Mouse (Mus musculus) left cerebral cortex, adult 2 months (tissue): ENCODE measurements around the gene Heatr5a. TPM values are rescaled to one million over a fixed set of nuclear protein-coding genes. Genes with fewer than 3 reads are reported as not detected.

Experiments used
- DNase-seq, 2 experiments: peaks; one replicate each; pipeline ENCODE4 v3.0.0; 2021 to 2022; ENCODE audit warnings: low spot score in 2 of 2, mixed read lengths in 1 of 2; ENCODE audit errors: extremely low spot score in 1 of 2
- H3K27ac ChIP-seq: fragments of 200-600 bp; 2 replicates; pipeline ENCODE4 v1.8.1; 2022
- H3K4me3 ChIP-seq: fragments of 200-600 bp; 2 replicates; pipeline ENCODE4 v1.8.1; 2022
- CTCF ChIP-seq: fragments of 200-600 bp; IDR thresholded peaks from 2 replicates; pipeline ENCODE4 v1.8.1; 2022; ENCODE audit warnings: antibody characterized with exemption, mild to moderate bottlenecking, moderate library complexity
- intact Hi-C: fragments of 180-260 bp; cut with DNase I; formaldehyde crosslinking; loops from one replicate; pipeline ENCODE4 v1.15.1; 2025
- total RNA-seq, 2 experiments: library from RNA; stranded (reverse); gene quantifications; 2 replicates each; pipeline ENCODE4 v1.2.3; 2021

The Heatr5a gene
- total RNA-seq, 2 experiments from 2014 or later = 7.5 to 8.9 TPM

DNA sequence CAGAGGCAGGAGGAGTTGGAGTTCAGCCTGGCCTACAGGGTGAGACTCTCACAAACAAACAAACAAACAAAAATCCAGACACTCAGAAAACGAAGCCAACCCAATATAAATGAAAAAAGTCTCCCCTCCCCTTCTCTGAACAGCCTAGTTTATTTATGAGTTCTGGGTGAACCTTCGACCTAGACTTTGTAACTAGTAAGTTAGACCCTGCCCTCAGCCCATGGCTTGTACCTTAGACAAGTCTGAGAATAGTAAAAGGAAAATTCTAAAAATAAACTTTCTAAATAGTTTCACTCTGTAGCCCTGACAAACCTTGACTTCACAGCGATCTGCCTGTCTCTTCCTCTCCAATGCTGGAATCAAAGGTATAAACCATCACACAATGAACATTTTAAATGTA, 101.6 kb downstream of the Heatr5a start:
- no peak for TF ChIP-seq CTCF
- DNase-seq = no peak
- no peak overlapping the region for H3K4me3 ChIP-seq
- no peak overlapping the region for H3K27ac ChIP-seq
- intact Hi-C loops = no loop called here

DNA sequence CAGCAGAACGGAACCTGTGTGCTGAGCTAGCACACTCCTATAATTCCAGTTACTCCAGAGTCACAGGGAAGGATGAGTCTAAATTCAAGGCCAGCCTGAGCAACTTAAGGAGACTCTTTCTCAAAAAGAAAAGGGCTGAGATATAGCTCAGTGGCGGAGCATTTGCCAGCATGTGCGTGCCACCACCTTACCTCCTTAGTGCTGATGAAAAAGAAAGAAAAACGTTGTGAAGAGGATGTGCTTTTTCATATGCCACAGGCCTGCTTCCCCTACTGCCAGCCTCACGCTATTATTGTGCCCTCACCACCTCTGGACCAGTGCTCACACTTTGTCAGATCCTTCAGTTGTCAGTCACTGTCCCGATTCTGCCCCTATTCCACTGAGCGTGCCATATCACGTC, 104.0 kb downstream of the Heatr5a start:
- no peak for TF ChIP-seq CTCF
- Histone ChIP-seq H3K4me3 (no peak overlapping the region), H3K27ac (no peak overlapping the region)
- intact Hi-C loops = no loop called here
- no peak for DNase-seq

- intact Hi-C loops = no loop called here
- DNase-seq = no peak
- TF ChIP-seq CTCF = no peak
- H3K27ac ChIP-seq = peak overlapping the region; percentile 44
- H3K4me3 ChIP-seq = no peak overlapping the region
These were observed 104.8 kb downstream of the Heatr5a start for GRCm38 (mm10) chr12:51866226-51866910.

GRCm38 (mm10) chr12:51865790-51866179, 105.3 kb downstream of the Heatr5a start:
- no peak for DNase-seq
- no peak overlapping the region for H3K4me3 ChIP-seq
- no peak for TF ChIP-seq CTCF
- H3K27ac ChIP-seq = peak overlapping the region; percentile 75
- intact Hi-C loops = no loop called here

DNA sequence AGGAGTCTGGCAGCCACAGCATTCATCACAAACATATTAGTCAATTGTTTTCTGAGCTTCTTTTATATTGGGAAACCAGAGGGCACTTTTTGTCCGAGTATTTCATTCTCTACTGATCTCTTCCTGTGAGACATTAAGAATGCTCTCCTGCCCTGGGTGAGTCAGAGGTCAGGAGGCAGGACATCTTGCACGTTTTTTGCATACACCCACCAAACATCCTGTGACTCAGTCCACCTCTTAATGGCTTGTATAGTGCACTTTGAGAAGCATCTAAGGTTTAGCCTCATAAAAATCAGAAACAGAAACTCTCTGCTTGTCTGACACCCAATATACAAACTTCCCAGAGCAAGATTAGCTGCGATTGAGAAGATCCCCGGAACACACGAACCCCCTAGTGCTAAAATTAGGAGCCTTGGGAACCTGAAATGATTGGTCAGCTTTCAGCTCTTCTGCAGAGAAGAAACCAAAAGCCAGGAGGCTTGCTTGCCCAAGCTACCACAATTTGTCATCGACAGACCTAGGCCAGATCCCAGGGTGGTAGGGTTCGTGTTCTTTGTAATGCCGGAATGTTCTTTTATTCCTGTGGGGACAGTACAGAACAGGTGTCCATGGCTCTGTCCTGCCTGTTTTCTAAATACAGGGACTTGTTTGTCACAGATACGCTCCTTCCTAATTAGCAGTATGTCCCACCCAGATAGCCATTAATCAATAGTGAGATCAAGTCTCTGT, 105.9 kb downstream of the Heatr5a start:
- Histone ChIP-seq H3K27ac (peak overlapping the region; percentile 75), H3K4me3 (no peak overlapping the region)
- no peak for DNase-seq
- intact Hi-C loops = no loop called here
- no peak for TF ChIP-seq CTCF

GRCm38 (mm10) chr12:51863116-51864002, 107.8 kb downstream of the Heatr5a start:
- TF ChIP-seq CTCF = no peak
- intact Hi-C loops = no loop called here

DNA sequence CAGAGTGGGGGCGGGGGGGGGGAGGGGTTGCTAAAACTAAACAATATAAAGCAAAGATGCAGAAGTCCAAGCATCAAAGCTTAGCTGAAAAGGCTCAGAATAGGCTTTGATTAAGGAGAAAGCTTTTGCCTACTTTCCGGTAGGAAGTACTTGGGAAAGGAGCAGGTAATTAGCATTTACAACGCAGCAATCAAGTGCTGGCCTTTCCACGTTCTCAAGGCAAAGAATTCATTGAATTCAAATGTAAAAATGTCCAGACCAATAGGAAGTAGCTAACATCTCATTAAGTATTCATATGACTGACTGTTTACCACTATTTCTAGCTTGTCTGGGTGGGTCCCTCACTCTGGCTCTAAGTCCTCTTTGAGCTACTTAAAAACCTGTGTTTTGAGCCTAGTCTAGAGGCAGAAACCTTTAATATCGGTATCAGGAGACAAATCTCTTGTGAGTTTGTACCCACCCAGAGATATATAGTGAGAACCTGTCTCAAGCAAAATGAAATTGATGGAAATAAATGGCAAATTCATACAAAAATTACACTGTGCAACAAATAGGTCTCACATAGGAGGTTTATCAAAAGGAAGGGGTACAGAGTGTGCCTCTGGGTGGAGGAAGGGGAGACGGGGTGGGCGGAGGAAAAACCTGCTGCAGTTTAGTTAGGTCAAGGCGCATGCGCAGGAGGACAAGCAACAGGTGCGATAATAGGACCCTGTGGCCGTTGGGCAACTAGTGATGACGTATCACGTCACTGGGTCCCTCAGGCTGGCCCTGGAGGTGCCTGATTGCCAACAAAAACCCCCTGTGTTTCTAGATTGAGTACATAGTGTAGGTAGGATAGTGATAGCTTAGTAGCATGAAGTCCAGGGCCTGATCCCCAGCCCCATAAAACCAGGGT, 112.7 kb downstream of the Heatr5a start:
- Histone ChIP-seq H3K4me3 (no peak overlapping the region), H3K27ac (no peak overlapping the region)
- TF ChIP-seq CTCF = no peak
- intact Hi-C loops = no loop called here
- no peak for DNase-seq

More at GRCm38 (mm10) chr12:51863116-51864002, 107.8 kb downstream of the Heatr5a start:
- Histone ChIP-seq H3K27ac (no peak overlapping the region), H3K4me3 (no peak overlapping the region)
- DNase-seq = no peak

- no peak for TF ChIP-seq CTCF
- intact Hi-C loops = no loop called here
- no peak for DNase-seq
- no peak overlapping the region for H3K27ac ChIP-seq
- H3K4me3 ChIP-seq = no peak overlapping the region
These were observed 114.3 kb downstream of the Heatr5a start for GRCm38 (mm10) chr12:51856768-51857295.

DNA sequence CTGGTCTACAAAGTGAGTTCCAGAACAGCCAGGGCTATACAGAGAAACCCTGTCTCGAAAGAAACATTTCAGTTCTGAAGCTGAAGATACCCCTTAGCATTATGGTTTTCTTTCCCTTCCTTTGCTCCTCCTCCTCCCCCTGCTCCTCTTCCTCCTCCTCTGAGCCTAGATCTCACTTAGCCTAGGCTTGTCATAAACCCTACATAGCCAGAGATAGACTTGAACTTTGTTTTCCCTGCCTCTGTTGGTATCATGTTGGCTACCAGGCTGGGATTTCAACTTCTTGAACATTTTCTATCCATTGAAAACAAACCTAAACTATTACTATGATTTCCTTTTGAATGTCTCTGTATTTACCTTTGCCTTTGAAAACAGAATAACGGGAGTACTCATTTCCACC, 115.2 kb downstream of the Heatr5a start:
- DNase-seq = no peak
- intact Hi-C loops = no loop called here
- H3K4me3 ChIP-seq = no peak overlapping the region
- no peak overlapping the region for H3K27ac ChIP-seq
- no peak for TF ChIP-seq CTCF

DNA sequence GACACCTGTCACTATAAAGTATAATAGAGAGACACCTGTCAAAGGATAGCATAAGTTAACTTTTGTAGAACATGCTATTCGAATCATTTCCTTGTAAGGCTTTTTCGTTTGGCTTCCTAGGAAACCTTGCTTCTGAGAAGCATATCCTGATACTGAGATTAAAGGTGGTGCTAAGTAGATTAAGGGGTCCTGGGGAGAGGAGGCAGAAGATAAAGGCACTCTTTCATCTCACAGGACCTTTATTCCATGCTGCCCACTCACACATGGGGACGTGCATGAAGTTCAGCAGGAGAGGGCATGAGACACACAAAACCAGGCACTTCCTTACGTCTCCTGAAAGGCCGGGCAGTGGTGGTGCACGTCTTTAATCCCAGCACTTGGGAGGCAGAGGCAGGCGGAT, 115.7 kb downstream of the Heatr5a start:
- Histone ChIP-seq H3K4me3 (no peak overlapping the region), H3K27ac (no peak overlapping the region)
- TF ChIP-seq CTCF = no peak
- no peak for DNase-seq
- intact Hi-C loops = no loop called here

DNA sequence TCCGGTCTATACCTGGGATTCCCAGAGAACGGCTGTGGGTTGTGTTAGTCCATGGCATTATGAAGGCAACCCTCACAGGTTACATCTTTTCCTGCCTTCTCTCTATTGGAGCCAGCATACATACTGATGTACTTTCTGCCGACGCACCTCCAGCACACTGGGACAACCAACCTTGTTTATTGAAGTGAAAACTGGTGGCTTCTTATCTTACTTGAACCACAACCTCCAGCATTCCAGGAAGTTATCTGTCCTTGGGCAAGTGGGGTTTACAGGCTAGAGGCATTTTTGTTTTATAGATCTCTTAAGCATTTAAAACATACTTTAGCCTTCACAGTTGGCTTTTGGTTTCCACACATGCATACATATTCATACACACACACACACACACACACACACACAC, 119.5 kb downstream of the Heatr5a start:
- no peak overlapping the region for H3K27ac ChIP-seq
- no peak for TF ChIP-seq CTCF
- intact Hi-C loops = no loop called here
- H3K4me3 ChIP-seq = no peak overlapping the region
- no peak for DNase-seq
